Mouse (Mus musculus): ENCODE results near the gene Pitpnm2. TPM values are rescaled to one million over a fixed set of nuclear protein-coding genes. Genes with fewer than 3 reads are reported as not detected.

Pitpnm2 gene
- polyA plus RNA-seq, 2 experiments, result 1.9 to 4.7 TPM

GRCm38 (mm10) chr5:124102326-124102725, 147.2 kb downstream of the Pitpnm2 start:
- no peak for ATAC-seq (ENCODE audit: insufficient read depth)
- H3K27ac ChIP-seq, result no peak overlapping the region
- no peak for TF ChIP-seq CTCF (IDR thresholded peaks at IDR 0.05; ENCODE audit: low read depth)
- TF ChIP-seq EP300 (IDR thresholded peaks at IDR 0.05; ENCODE audit: low read depth), result no peak
- no peak for DNase-seq (ENCODE audit: low read depth in 3 of 3, low spot score in 3 of 3)
- no peaks in the 10 kb centered on the region for H3K36me3 ChIP-seq (replicated peaks; ENCODE audit: control insufficient read depth, insufficient read depth, low read depth)
- H3K27me3 ChIP-seq (ENCODE audit: control insufficient read depth, insufficient read depth, low read length), result no peaks in the 10 kb centered on the region
- no peak overlapping the region for H3K9ac ChIP-seq (replicated peaks)
- WGBS (ENCODE audit: insufficient replicate concordance), result 68% methylated on average over 6 of the region's 6 CpGs
- H3K9me3 ChIP-seq (ENCODE audit: control insufficient read depth, low read length), result no peaks in the 10 kb centered on the region
- no peak overlapping the region for H3K4me2 ChIP-seq (ENCODE audit: low read depth)
- no peaks in the 10 kb centered on the region for H3K4me1 ChIP-seq (replicated peaks; ENCODE audit: control insufficient read depth in 2 of 2, insufficient read depth in 2 of 2, low read length in 1 of 2)
- no peak overlapping the region for H3K4me3 ChIP-seq (ENCODE audit: insufficient read depth in 1 of 2, low read depth in 2 of 2, low read length in 2 of 2)

DNA sequence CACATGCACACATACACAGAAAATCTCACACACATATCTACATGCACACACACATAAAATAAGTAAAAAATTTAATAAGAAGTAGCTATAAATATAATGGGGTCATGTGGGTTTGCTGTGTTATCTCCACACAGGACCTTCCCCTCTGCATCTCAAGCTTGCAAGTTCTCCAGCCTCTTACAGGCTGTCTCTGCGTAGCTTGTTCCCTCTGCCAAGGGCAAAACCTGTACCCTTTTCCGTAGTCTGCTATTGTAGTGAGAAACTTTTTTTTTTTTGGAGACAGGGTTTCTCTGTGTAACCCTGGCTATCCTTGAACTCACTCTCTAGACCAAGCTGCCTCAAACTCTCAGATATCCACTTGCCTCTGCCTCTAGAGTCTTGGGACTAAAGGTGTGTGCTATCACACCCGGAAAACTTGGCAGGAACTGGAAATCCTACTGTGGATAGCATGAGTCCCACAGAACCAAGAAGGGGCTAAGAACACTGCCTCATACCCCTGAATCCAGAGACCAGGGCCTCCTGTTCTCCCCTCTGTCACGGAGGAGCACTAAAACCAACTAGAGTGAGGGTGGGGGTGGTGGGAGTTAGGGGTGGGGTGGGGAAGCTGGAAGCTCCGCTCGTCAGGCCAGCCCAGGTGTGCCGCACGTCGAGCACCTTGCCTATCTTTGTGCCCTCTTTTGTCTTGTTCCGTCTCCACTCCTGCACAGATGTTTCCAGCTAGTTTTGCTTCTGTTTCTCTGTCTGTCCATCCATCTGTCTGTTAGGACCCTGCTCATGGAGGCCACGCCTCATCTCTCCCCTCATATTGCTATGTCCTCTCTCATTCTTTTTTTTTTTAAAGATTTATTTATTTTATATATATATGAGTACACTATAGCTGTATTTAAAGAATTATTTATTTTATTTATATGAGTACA, 149.2 kb downstream of the Pitpnm2 start:
- no peaks in the 10 kb centered on the region for H3K36me3 ChIP-seq (replicated peaks; ENCODE audit: control insufficient read depth, insufficient read depth, low read depth)
- DNase-seq (ENCODE audit: low read depth in 3 of 3, low spot score in 3 of 3), result no peak
- ATAC-seq (ENCODE audit: insufficient read depth), result no peak
- TF ChIP-seq EP300 (IDR thresholded peaks at IDR 0.05; ENCODE audit: low read depth), result no peak
- no peak for TF ChIP-seq CTCF (IDR thresholded peaks at IDR 0.05; ENCODE audit: low read depth)
- H3K4me1 ChIP-seq (replicated peaks; ENCODE audit: control insufficient read depth in 2 of 2, insufficient read depth in 2 of 2, low read length in 1 of 2), result peaks cover 3 to 4% of the 10 kb centered on the region in 2 experiments
- H3K4me3 ChIP-seq (ENCODE audit: insufficient read depth in 1 of 2, low read depth in 2 of 2, low read length in 2 of 2), result no peak overlapping the region
- 81% methylated on average over 11 of the region's 11 CpGs for WGBS (ENCODE audit: insufficient replicate concordance)
- no peak overlapping the region for H3K9ac ChIP-seq (replicated peaks)
- no peaks in the 10 kb centered on the region for H3K27me3 ChIP-seq (ENCODE audit: control insufficient read depth, insufficient read depth, low read length)
- no peaks in the 10 kb centered on the region for H3K9me3 ChIP-seq (ENCODE audit: control insufficient read depth, low read length)
- no peak overlapping the region for H3K4me2 ChIP-seq (ENCODE audit: low read depth)
- no peak overlapping the region for H3K27ac ChIP-seq

DNA sequence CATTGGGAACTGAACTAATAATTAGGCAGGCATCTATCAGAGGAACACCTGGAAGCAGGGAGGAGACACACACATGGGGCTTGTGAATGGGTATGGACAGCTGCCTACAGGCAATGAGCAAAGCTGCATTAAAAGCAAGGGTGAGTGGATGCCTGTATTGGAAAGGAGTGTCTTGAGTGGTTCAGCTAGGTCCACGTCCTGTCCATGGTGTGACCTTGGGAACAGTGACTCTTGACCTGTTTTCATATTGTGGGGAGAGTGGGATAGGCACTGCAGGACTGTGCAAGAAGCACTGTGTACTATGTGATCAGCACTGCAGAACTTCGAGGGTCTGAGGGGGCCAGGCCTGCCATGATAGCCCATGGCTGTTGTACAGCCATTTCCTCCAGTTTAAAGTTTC, 150.6 kb downstream of the Pitpnm2 start:
- peaks cover 8 to 12% of the 10 kb centered on the region in 2 experiments for H3K4me1 ChIP-seq (replicated peaks; ENCODE audit: control insufficient read depth in 2 of 2, insufficient read depth in 2 of 2, low read length in 1 of 2)
- no peak overlapping the region for H3K27ac ChIP-seq
- no peak overlapping the region for H3K4me2 ChIP-seq (ENCODE audit: low read depth)
- 71% methylated on average over 2 of the region's 2 CpGs for WGBS (ENCODE audit: insufficient replicate concordance)
- no peak for DNase-seq (ENCODE audit: low read depth in 3 of 3, low spot score in 3 of 3)
- no peaks in the 10 kb centered on the region for H3K36me3 ChIP-seq (replicated peaks; ENCODE audit: control insufficient read depth, insufficient read depth, low read depth)
- H3K4me3 ChIP-seq (ENCODE audit: insufficient read depth in 1 of 2, low read depth in 2 of 2, low read length in 2 of 2), result no peak overlapping the region
- no peak for TF ChIP-seq CTCF (IDR thresholded peaks at IDR 0.05; ENCODE audit: low read depth)
- no peaks in the 10 kb centered on the region for H3K27me3 ChIP-seq (ENCODE audit: control insufficient read depth, insufficient read depth, low read length)
- H3K9me3 ChIP-seq (ENCODE audit: control insufficient read depth, low read length), result no peaks in the 10 kb centered on the region
- ATAC-seq (ENCODE audit: insufficient read depth), result no peak
- no peak overlapping the region for H3K9ac ChIP-seq (replicated peaks)

DNA sequence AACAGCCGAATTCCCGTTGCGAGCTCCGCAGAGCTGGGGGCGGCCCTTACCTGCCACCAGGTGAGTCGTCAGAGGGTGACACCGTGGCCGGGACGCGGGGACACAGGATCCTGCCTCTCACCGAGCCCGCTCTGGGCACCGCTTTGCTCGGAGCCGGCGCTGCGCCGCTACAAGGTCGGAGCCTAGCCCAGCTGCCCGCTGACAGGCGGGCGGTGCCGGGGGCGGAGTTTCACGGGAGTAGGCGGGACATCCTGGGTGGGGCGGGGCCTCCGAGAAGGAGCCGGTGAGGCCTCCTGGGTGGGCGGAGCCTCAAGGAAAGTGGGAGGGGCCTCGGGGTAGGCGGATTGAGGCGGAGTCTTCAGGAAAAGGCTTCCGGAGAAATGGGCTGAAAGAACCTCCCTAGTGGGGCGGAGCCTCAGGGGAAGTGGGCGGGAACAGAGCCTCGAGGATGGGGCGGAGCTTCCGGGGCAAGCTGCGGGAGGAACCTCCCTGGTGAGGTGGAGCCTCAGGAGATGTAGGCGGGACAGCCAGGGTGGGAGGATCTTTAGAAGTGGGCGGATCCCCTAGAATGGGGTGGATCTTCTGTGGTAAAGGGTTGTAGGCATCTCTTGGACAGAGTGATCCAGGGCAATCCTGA, 153.8 kb downstream of the Pitpnm2 start, which contains the start of gene Abcb9:
Abcb9 (minus strand) TSS at position 203 of the 637 bp plus-strand sequence.
- WGBS (ENCODE audit: insufficient replicate concordance), result 1% methylated on average over 42 of the region's 42 CpGs
- DNase-seq (ENCODE audit: low read depth in 3 of 3, low spot score in 3 of 3), result peak; percentile 89 to 97 (median 92)
- no peaks in the 10 kb centered on the region for H3K27me3 ChIP-seq (ENCODE audit: control insufficient read depth, insufficient read depth, low read length)
- no peak for TF ChIP-seq EP300 (IDR thresholded peaks at IDR 0.05; ENCODE audit: low read depth)
- no peak for TF ChIP-seq CTCF (IDR thresholded peaks at IDR 0.05; ENCODE audit: low read depth)
- ATAC-seq (ENCODE audit: insufficient read depth), result peak; percentile 79
- H3K9me3 ChIP-seq (ENCODE audit: control insufficient read depth, low read length), result no peaks in the 10 kb centered on the region
- H3K4me2 ChIP-seq (ENCODE audit: low read depth), result peak within 1 kb of the TSS; percentile 86
- H3K4me3 ChIP-seq (ENCODE audit: insufficient read depth in 1 of 2, low read depth in 2 of 2, low read length in 2 of 2), result peak within 1 kb of the TSS; percentile 44 to 73
- H3K4me1 ChIP-seq (replicated peaks; ENCODE audit: control insufficient read depth in 2 of 2, insufficient read depth in 2 of 2, low read length in 1 of 2), result peaks cover 28 to 30% of the 10 kb centered on the region in 2 experiments
- H3K27ac ChIP-seq, result peak within 1 kb of the TSS; percentile 81
- no peaks in the 10 kb centered on the region for H3K36me3 ChIP-seq (replicated peaks; ENCODE audit: control insufficient read depth, insufficient read depth, low read depth)
- H3K9ac ChIP-seq (replicated peaks), result peak within 1 kb of the TSS; percentile 80

- 8% methylated on average over 19 of the region's 19 CpGs for WGBS (ENCODE audit: insufficient replicate concordance)
- H3K9ac ChIP-seq (replicated peaks), result peak overlapping the region; percentile 80
- H3K4me2 ChIP-seq (ENCODE audit: low read depth), result peak overlapping the region; percentile 86
- ATAC-seq (ENCODE audit: insufficient read depth) (peak; percentile 78), DNase-seq (ENCODE audit: low read depth in 3 of 3, low spot score in 3 of 3) (peak in 1 of 3 experiments; percentile 62)
- H3K36me3 ChIP-seq (replicated peaks; ENCODE audit: control insufficient read depth, insufficient read depth, low read depth), result no peaks in the 10 kb centered on the region
- no peaks in the 10 kb centered on the region for H3K9me3 ChIP-seq (ENCODE audit: control insufficient read depth, low read length)
- no peak for TF ChIP-seq EP300 (IDR thresholded peaks at IDR 0.05; ENCODE audit: low read depth)
- TF ChIP-seq CTCF (IDR thresholded peaks at IDR 0.05; ENCODE audit: low read depth), result no peak
- peak overlapping the region; percentile 81 for H3K27ac ChIP-seq
- H3K4me1 ChIP-seq (replicated peaks; ENCODE audit: control insufficient read depth in 2 of 2, insufficient read depth in 2 of 2, low read length in 1 of 2), result peaks cover 28 to 30% of the 10 kb centered on the region in 2 experiments
- H3K4me3 ChIP-seq (ENCODE audit: insufficient read depth in 1 of 2, low read depth in 2 of 2, low read length in 2 of 2), result peak overlapping the region; percentile 44 to 73
- H3K27me3 ChIP-seq (ENCODE audit: control insufficient read depth, insufficient read depth, low read length), result no peaks in the 10 kb centered on the region
Observed at GRCm38 (mm10) chr5:124095077-124095581, 154.4 kb downstream of the Pitpnm2 start.

Data from liver, embryonic 14.5 days (tissue).